Mouse (Mus musculus): ENCODE measurements around the gene Usp54. TPM values are rescaled to one million over a fixed set of nuclear protein-coding genes. Genes with fewer than 3 reads are reported as not detected.
"Not testable (repeated sequence)": the region's sequence is repeated elsewhere in the genome, so short reads cannot be mapped to it uniquely, and the experiment has no call there.

Usp54 gene
- polyA plus RNA-seq, 2 experiments from 2014 or later = 2.1 to 2.9 TPM

GRCm38 (mm10) chr14:20654690-20655421 is 14.0 kb upstream of the Usp54 start:
- no peak for ATAC-seq

GRCm38 (mm10) chr14:20651722-20652256 is 10.9 kb upstream of the Usp54 start:
- ATAC-seq = no peak

GRCm38 (mm10) chr14:20651000-20651399 is 10.1 kb upstream of the Usp54 start:
- ATAC-seq = no peak

- ATAC-seq = no peak
Measured at GRCm38 (mm10) chr14:20646381-20646780, 5.5 kb upstream of the Usp54 start.

- no peak for ATAC-seq
Measured at GRCm38 (mm10) chr14:20645547-20645946, 4.7 kb upstream of the Usp54 start.

- no peak for ATAC-seq
Measured at GRCm38 (mm10) chr14:20641438-20641875, 594 bp upstream of the Usp54 start.

- peak; percentile 57 for ATAC-seq
Measured at GRCm38 (mm10) chr14:20639918-20640619, 794 bp downstream of the Usp54 start.

GRCm38 (mm10) chr14:20638702-20639101 is 2.2 kb downstream of the Usp54 start:
- ATAC-seq = no peak

GRCm38 (mm10) chr14:20637818-20638574 is 2.9 kb downstream of the Usp54 start:
- no peak for ATAC-seq

- not testable (repeated sequence) for ATAC-seq
Measured at GRCm38 (mm10) chr14:20636968-20637367, 3.9 kb downstream of the Usp54 start.

GRCm38 (mm10) chr14:20635546-20635945 is 5.3 kb downstream of the Usp54 start:
- no peak for ATAC-seq

- ATAC-seq = no peak
Measured at GRCm38 (mm10) chr14:20631253-20631652, 9.6 kb downstream of the Usp54 start.

- no peak for ATAC-seq
Measured at GRCm38 (mm10) chr14:20626971-20627370, 13.9 kb downstream of the Usp54 start.

- no peak for ATAC-seq
Measured at GRCm38 (mm10) chr14:20626447-20626846, 14.4 kb downstream of the Usp54 start.

GRCm38 (mm10) chr14:20622907-20623306 is 18.0 kb downstream of the Usp54 start:
- no peak for ATAC-seq

GRCm38 (mm10) chr14:20622412-20622811 is 18.5 kb downstream of the Usp54 start:
- no peak for ATAC-seq

- no peak for ATAC-seq
Measured at GRCm38 (mm10) chr14:20621903-20622302, 19.0 kb downstream of the Usp54 start.

GRCm38 (mm10) chr14:20619131-20619530 is 21.7 kb downstream of the Usp54 start:
- ATAC-seq = no peak

- ATAC-seq = no peak
Measured at GRCm38 (mm10) chr14:20618211-20618610, 22.7 kb downstream of the Usp54 start.

- no peak for ATAC-seq
Measured at GRCm38 (mm10) chr14:20616421-20616820, 24.4 kb downstream of the Usp54 start.

- ATAC-seq = no peak
Measured at GRCm38 (mm10) chr14:20615075-20615474, 25.8 kb downstream of the Usp54 start.

GRCm38 (mm10) chr14:20612820-20613219 is 28.0 kb downstream of the Usp54 start:
- ATAC-seq = no peak

GRCm38 (mm10) chr14:20610146-20610545 is 30.7 kb downstream of the Usp54 start:
- ATAC-seq = no peak

Measured in CD4-positive, CD25-positive, alpha-beta regulatory T cell, adult 4 months (primary cell).